Mouse (Mus musculus): ENCODE measurements around the gene Gabra6.

DNA sequence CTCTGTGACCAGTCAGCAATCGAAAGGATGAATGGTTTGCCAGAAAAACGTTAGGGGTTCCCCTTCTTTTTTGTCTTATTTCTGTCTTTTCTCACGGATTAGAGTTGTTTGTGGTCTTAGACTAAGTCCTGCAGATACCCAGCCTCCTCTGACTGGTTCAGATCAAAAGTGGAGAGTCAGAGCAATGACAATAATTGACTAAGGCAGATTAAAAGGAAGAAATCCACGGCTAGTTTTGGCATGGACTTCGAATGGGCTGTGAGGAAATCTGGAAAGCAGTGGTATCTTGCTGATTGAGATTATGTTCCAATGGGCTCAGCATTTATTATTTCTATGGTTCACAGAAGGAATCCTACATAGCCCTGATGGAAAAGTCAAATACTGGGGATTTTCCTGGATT is at the start of gene Gabra6:
- no peak for TF ChIP-seq EP300 (optimal IDR thresholded peaks at IDR 0.05)
- no peak for TF ChIP-seq CTCF (IDR thresholded peaks at IDR 0.05; ENCODE audit: low read depth)
